Mouse (Mus musculus) cerebellum, adult 18-20 months (tissue): Measurements from ENCODE around the gene Gm128.
"Not testable (repeated sequence)": the region's sequence is repeated elsewhere in the genome, so short reads cannot be mapped to it uniquely, and the experiment has no call there.

Experiments
- DNase-seq, 2 experiments: peaks; one replicate each; pipeline ENCODE4 v3.0.0; 2021

Gm128 gene

GRCm38 (mm10) chr3:95230495-95231297 lies 10.7 kb downstream of the Gm128 start:
- no peak for DNase-seq

- peak; percentile 39 to 56 for DNase-seq
Observed at GRCm38 (mm10) chr3:95229781-95230494, 11.5 kb downstream of the Gm128 start.

- DNase-seq: peak; percentile 39 to 53
Observed at GRCm38 (mm10) chr3:95228894-95229780, 12.3 kb downstream of the Gm128 start.

GRCm38 (mm10) chr3:95228148-95228893 lies 13.1 kb downstream of the Gm128 start, which contains the start of gene Cdc42se1:
Cdc42se1 (plus strand) TSS chr3:95228732.
- peak; percentile 88 to 90 for DNase-seq

GRCm38 (mm10) chr3:95227214-95227613 lies 14.2 kb downstream of the Gm128 start:
- no peak for DNase-seq

GRCm38 (mm10) chr3:95224295-95224694 lies 17.1 kb downstream of the Gm128 start:
- DNase-seq: no peak

- DNase-seq: no peak
Observed at GRCm38 (mm10) chr3:95223041-95223440, 18.4 kb downstream of the Gm128 start.

GRCm38 (mm10) chr3:95218466-95219137 lies 22.8 kb downstream of the Gm128 start:
- no peak for DNase-seq

- DNase-seq: peak; percentile 93 to 96
Observed at GRCm38 (mm10) chr3:95217255-95218134, 23.9 kb downstream of the Gm128 start, which contains the start of gene Gabpb2. Gabpb2 (minus strand) TSS chr3:95217916.

GRCm38 (mm10) chr3:95216655-95217254 lies 24.6 kb downstream of the Gm128 start:
- no peak for DNase-seq

GRCm38 (mm10) chr3:95213609-95213975 lies 27.8 kb downstream of the Gm128 start:
- no peak for DNase-seq

GRCm38 (mm10) chr3:95212889-95213608 lies 28.3 kb downstream of the Gm128 start:
- DNase-seq: not testable (repeated sequence)

GRCm38 (mm10) chr3:95210585-95210984 lies 30.8 kb downstream of the Gm128 start:
- DNase-seq: no peak

- no peak for DNase-seq
Observed at GRCm38 (mm10) chr3:95208286-95208685, 33.1 kb downstream of the Gm128 start.

- DNase-seq: no peak
Observed at GRCm38 (mm10) chr3:95203880-95204279, 37.5 kb downstream of the Gm128 start.

GRCm38 (mm10) chr3:95200562-95200961 lies 40.8 kb downstream of the Gm128 start:
- no peak for DNase-seq

GRCm38 (mm10) chr3:95200132-95200531 lies 41.3 kb downstream of the Gm128 start:
- DNase-seq: no peak

- DNase-seq: no peak
Observed at GRCm38 (mm10) chr3:95199101-95199500, 42.3 kb downstream of the Gm128 start.

GRCm38 (mm10) chr3:95195772-95196171 lies 45.6 kb downstream of the Gm128 start:
- no peak for DNase-seq
